Mouse (Mus musculus) liver, embryonic 14.5 days (tissue): ENCODE results near the gene Ptprr.

ENCODE experiments used
- CTCF ChIP-seq: IDR thresholded peaks from 2 replicates; pipeline ENCODE4 v1.5.1; 2016; ENCODE audit warnings: antibody characterized with exemption, low read depth, control low read depth
- EP300 ChIP-seq: IDR thresholded peaks from 2 replicates; pipeline ENCODE4 v1.6.1; 2016; ENCODE audit warnings: antibody characterized with exemption, low read depth

DNA sequence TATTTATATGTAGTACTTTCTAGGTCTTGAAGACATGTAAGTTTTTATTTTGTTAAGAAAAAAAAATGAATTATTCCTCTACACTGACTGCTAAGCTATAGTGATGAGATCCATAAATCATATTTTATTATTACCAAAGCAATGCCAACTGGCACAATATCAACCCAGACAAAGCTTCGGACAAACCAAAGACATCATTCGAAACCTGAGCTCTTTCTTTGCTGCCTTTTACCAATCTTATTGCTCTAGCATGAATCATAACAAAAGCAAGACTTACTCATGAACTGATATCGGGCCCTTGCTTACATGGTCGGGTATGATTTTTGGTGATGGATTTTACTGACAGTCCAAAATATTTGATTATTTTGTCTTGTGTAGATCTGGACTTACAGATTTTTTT, 286.3 kb downstream of the Ptprr start:
- TF ChIP-seq CTCF (no peak), EP300 (no peak)
